Mouse (Mus musculus): Measurements from ENCODE around the gene Abca3. TPM values are rescaled to one million over a fixed set of nuclear protein-coding genes. Genes with fewer than 3 reads are reported as not detected.
A peak's percentile ranks its signal among the peaks of the same experiment; 100 is the strongest.

Abca3 gene
- polyA plus RNA-seq, 1 experiment: 5.1 TPM

- H3K4me1 ChIP-seq (ENCODE audit: control insufficient read depth, insufficient read depth, low read length): no peaks in the 10 kb centered on the region
- no peak overlapping the region for H3K27ac ChIP-seq (ENCODE audit: control insufficient read depth, insufficient read depth, low read depth, low read length)
- H3K27me3 ChIP-seq (ENCODE audit: control insufficient read depth, insufficient read depth, low read length): no peaks in the 10 kb centered on the region
- no peak for TF ChIP-seq POLR2A (IDR thresholded peaks at IDR 0.05; ENCODE audit: control insufficient read depth, low read depth, low read length)
- no peaks in the 10 kb centered on the region for H3K36me3 ChIP-seq (ENCODE audit: control insufficient read depth, insufficient read depth, low read length)
- H3K4me3 ChIP-seq (ENCODE audit: control insufficient read depth, low read depth, low read length): no peak overlapping the region
Measured at GRCm38 (mm10) chr17:24383789-24384188, 32.0 kb downstream of the Abca3 start.

GRCm38 (mm10) chr17:24388711-24389110 lies 37.0 kb downstream of the Abca3 start:
- Histone ChIP-seq H3K27ac (ENCODE audit: control insufficient read depth, insufficient read depth, low read depth, low read length) (no peak overlapping the region), H3K4me3 (ENCODE audit: control insufficient read depth, low read depth, low read length) (no peak overlapping the region), H3K4me1 (ENCODE audit: control insufficient read depth, insufficient read depth, low read length) (no peaks in the 10 kb centered on the region), H3K27me3 (ENCODE audit: control insufficient read depth, insufficient read depth, low read length) (no peaks in the 10 kb centered on the region), H3K36me3 (ENCODE audit: control insufficient read depth, insufficient read depth, low read length) (no peaks in the 10 kb centered on the region)
- TF ChIP-seq CTCF (IDR thresholded peaks at IDR 0.05; ENCODE audit: control insufficient read depth, insufficient read depth, insufficient replicate concordance, low read depth, low read length) (no peak), POLR2A (IDR thresholded peaks at IDR 0.05; ENCODE audit: control insufficient read depth, low read depth, low read length) (no peak)

GRCm38 (mm10) chr17:24389865-24390264 lies 38.1 kb downstream of the Abca3 start:
- Histone ChIP-seq H3K4me3 (ENCODE audit: control insufficient read depth, low read depth, low read length) (no peak overlapping the region), H3K27me3 (ENCODE audit: control insufficient read depth, insufficient read depth, low read length) (no peaks in the 10 kb centered on the region), H3K36me3 (ENCODE audit: control insufficient read depth, insufficient read depth, low read length) (no peaks in the 10 kb centered on the region), H3K27ac (ENCODE audit: control insufficient read depth, insufficient read depth, low read depth, low read length) (no peak overlapping the region), H3K4me1 (ENCODE audit: control insufficient read depth, insufficient read depth, low read length) (no peaks in the 10 kb centered on the region)
- TF ChIP-seq CTCF (IDR thresholded peaks at IDR 0.05; ENCODE audit: control insufficient read depth, insufficient read depth, insufficient replicate concordance, low read depth, low read length): peak; percentile 68; the same call in 1 of the 2 replicates
- no peak for TF ChIP-seq POLR2A (IDR thresholded peaks at IDR 0.05; ENCODE audit: control insufficient read depth, low read depth, low read length)

DNA sequence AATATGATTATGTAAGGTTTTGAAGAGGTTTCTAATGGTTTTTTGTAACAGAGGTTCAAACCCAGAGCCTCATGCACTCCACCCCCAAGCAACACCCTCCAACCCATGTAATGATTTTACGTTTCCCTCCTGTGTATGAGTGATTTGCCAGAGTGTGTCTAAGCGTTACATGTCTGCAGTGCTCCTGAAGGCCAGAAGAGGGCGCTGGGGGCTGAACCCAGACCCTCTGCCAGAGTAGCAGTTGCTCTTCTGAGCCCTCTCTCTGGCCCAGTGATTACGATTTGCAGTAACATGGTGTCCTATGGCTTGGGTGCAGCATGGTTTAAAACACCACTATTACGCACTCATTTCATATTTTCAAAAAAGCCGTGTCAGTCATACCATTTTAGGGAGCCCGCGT lies 39.4 kb downstream of the Abca3 start:
- Histone ChIP-seq H3K36me3 (ENCODE audit: control insufficient read depth, insufficient read depth, low read length) (no peaks in the 10 kb centered on the region), H3K4me1 (ENCODE audit: control insufficient read depth, insufficient read depth, low read length) (no peaks in the 10 kb centered on the region), H3K4me3 (ENCODE audit: control insufficient read depth, low read depth, low read length) (no peak overlapping the region), H3K27me3 (ENCODE audit: control insufficient read depth, insufficient read depth, low read length) (no peaks in the 10 kb centered on the region), H3K27ac (ENCODE audit: control insufficient read depth, insufficient read depth, low read depth, low read length) (no peak overlapping the region)
- TF ChIP-seq POLR2A (IDR thresholded peaks at IDR 0.05; ENCODE audit: control insufficient read depth, low read depth, low read length) (no peak), CTCF (IDR thresholded peaks at IDR 0.05; ENCODE audit: control insufficient read depth, insufficient read depth, insufficient replicate concordance, low read depth, low read length) (peak; percentile 68; the same call in 1 of the 2 replicates)

DNA sequence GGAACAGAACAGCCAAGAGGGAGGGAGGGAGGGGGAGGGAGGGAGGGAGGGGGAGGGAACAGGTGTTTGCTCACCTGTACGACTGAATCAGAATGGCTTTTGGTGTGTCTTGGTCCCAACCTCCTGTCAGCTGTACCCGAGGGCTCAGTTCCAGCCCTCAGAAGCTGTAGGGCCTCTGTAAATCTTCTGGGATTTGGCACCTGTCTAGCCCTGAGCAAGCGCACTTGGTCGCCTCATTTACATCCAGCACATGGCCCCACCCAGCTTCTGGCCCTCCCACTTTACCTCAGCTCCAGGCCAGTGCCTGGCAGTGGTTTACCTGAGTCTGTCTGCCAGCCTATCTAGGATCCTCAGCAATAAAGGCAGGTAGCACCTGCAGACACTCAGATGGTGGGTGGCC lies 41.8 kb downstream of the Abca3 start:
- Histone ChIP-seq H3K36me3 (ENCODE audit: control insufficient read depth, insufficient read depth, low read length) (no peaks in the 10 kb centered on the region), H3K27ac (ENCODE audit: control insufficient read depth, insufficient read depth, low read depth, low read length) (no peak overlapping the region), H3K4me1 (ENCODE audit: control insufficient read depth, insufficient read depth, low read length) (no peaks in the 10 kb centered on the region), H3K27me3 (ENCODE audit: control insufficient read depth, insufficient read depth, low read length) (no peaks in the 10 kb centered on the region), H3K4me3 (ENCODE audit: control insufficient read depth, low read depth, low read length) (no peak overlapping the region)
- TF ChIP-seq CTCF (IDR thresholded peaks at IDR 0.05; ENCODE audit: control insufficient read depth, insufficient read depth, insufficient replicate concordance, low read depth, low read length): no peak
- TF ChIP-seq POLR2A (IDR thresholded peaks at IDR 0.05; ENCODE audit: control insufficient read depth, low read depth, low read length): no peak

GRCm38 (mm10) chr17:24394456-24394855 lies 42.7 kb downstream of the Abca3 start:
- H3K36me3 ChIP-seq (ENCODE audit: control insufficient read depth, insufficient read depth, low read length): no peaks in the 10 kb centered on the region
- no peak overlapping the region for H3K4me3 ChIP-seq (ENCODE audit: control insufficient read depth, low read depth, low read length)
- H3K4me1 ChIP-seq (ENCODE audit: control insufficient read depth, insufficient read depth, low read length): no peaks in the 10 kb centered on the region
- H3K27ac ChIP-seq (ENCODE audit: control insufficient read depth, insufficient read depth, low read depth, low read length): no peak overlapping the region
- H3K27me3 ChIP-seq (ENCODE audit: control insufficient read depth, insufficient read depth, low read length): no peaks in the 10 kb centered on the region
- TF ChIP-seq POLR2A (IDR thresholded peaks at IDR 0.05; ENCODE audit: control insufficient read depth, low read depth, low read length) (no peak), CTCF (IDR thresholded peaks at IDR 0.05; ENCODE audit: control insufficient read depth, insufficient read depth, insufficient replicate concordance, low read depth, low read length) (no peak)

- Histone ChIP-seq H3K4me1 (ENCODE audit: control insufficient read depth, insufficient read depth, low read length) (no peaks in the 10 kb centered on the region), H3K27ac (ENCODE audit: control insufficient read depth, insufficient read depth, low read depth, low read length) (no peak overlapping the region), H3K36me3 (ENCODE audit: control insufficient read depth, insufficient read depth, low read length) (no peaks in the 10 kb centered on the region), H3K27me3 (ENCODE audit: control insufficient read depth, insufficient read depth, low read length) (no peaks in the 10 kb centered on the region), H3K4me3 (ENCODE audit: control insufficient read depth, low read depth, low read length) (no peak overlapping the region)
- TF ChIP-seq POLR2A (IDR thresholded peaks at IDR 0.05; ENCODE audit: control insufficient read depth, low read depth, low read length): peak; percentile 38; the same call in 1 of the 2 replicates
- no peak for TF ChIP-seq CTCF (IDR thresholded peaks at IDR 0.05; ENCODE audit: control insufficient read depth, insufficient read depth, insufficient replicate concordance, low read depth, low read length)
Measured at GRCm38 (mm10) chr17:24402371-24402770, 50.6 kb downstream of the Abca3 start.

All from testis, adult 2 months (tissue).